Mouse (Mus musculus) erythroblast, embryonic 14.5 days (primary cell): ENCODE measurements around the gene Tnrc6c. TPM values are rescaled to one million over a fixed set of nuclear protein-coding genes. Genes with fewer than 3 reads are reported as not detected.

ENCODE experiments used
- H3K27me3 ChIP-seq: 2 replicates; pipeline ENCODE4 v1.6.1; 2012; ENCODE audit warnings: inconsistent platforms; ENCODE audit not compliant: control insufficient read depth
- H3K36me3 ChIP-seq: 2 replicates; pipeline ENCODE4 v1.6.1; 2012; ENCODE audit warnings: mild to moderate bottlenecking, inconsistent platforms; ENCODE audit not compliant: control insufficient read depth
- H3K4me1 ChIP-seq: 2 replicates; pipeline ENCODE4 v1.6.1; 2012; ENCODE audit warnings: inconsistent platforms; ENCODE audit not compliant: control insufficient read depth
- H3K4me3 ChIP-seq: replicated peaks from 2 replicates; pipeline ENCODE3; 2012; ENCODE audit warnings: moderate library complexity, mild to moderate bottlenecking, inconsistent platforms
- H3K9me3 ChIP-seq: 2 replicates; pipeline ENCODE4 v1.6.1; 2012; ENCODE audit warnings: low read length, inconsistent platforms, mixed read lengths; ENCODE audit not compliant: control insufficient read depth
- GATA1 ChIP-seq: IDR thresholded peaks from 2 replicates; pipeline ENCODE4 v1.6.1; 2012; ENCODE audit warnings: low read length, inconsistent platforms, mixed read lengths
- TAL1 ChIP-seq: IDR thresholded peaks from 3 replicates; pipeline ENCODE4 v1.6.1; 2012; ENCODE audit warnings: low read length, inconsistent platforms, mixed read lengths
- polyA plus RNA-seq: library from polyadenylated mRNA; stranded (reverse); fragments of >175 nt; gene quantifications from 2 replicates; pipeline ENCODE4 v1.2.3, GENCODE M21; 2012

The Tnrc6c gene
- polyA plus RNA-seq: 0.71 and 0.76 TPM in 2 replicates

DNA sequence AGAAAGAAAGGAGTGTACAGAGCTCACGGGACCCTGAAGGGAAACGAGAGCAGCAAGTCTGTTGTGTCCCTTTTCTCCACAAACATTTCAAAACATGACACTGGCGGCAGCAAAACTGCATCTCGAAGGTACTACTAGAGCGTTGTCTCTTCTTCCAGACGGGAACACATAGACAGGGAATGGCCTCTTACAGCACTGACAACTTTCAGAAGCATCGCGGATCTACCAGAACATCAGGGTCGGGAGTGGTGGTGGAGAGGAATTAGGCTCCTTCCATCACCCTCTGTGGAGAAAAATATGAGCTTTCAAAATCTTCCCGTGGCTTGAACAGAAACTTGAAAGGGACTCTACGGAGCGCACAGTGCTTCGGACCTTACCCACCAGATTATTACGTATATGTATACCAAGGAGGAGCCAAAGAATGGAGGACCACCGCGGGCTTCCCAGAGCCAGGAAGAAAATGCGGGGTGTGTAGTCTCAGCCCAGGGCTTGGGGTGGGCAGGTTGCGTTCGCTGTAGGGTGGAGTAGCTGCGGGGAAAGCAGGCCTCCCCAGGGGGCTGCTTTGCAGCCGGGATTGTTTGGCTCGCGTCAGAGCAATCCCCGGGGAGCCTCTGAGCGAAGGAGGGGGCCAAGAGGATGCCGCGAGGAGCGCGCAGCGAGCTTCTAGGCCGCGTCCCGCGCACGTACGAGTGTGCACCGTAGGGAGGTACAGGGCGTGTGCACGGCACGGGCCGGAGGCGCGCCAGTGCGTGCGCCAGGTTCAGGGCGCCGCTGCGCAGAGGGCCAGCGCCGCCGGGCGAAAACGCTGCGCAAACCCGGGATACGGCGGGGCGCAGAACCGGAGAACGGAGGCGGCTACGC lies at the start of gene Tnrc6c:
Gene Tnrc6c (plus strand): TSS at position 799 of the 861 bp plus-strand sequence.
- TF ChIP-seq GATA1: no peak
- no peak for TF ChIP-seq TAL1
- peaks cover 66% of the 10 kb centered on the region for H3K27me3 ChIP-seq
- peaks cover 37% of the 10 kb centered on the region for H3K4me1 ChIP-seq
- H3K4me3 ChIP-seq: peak within 1 kb of the TSS; percentile 80
- H3K9me3 ChIP-seq: no peaks in the 10 kb centered on the region
- H3K36me3 ChIP-seq: no peaks in the 10 kb centered on the region

- no peak for TF ChIP-seq TAL1
- TF ChIP-seq GATA1: no peak
- Histone ChIP-seq H3K4me3 (no peak overlapping the region), H3K36me3 (no peaks in the 10 kb centered on the region), H3K27me3 (peaks cover 11% of the 10 kb centered on the region), H3K9me3 (no peaks in the 10 kb centered on the region), H3K4me1 (no peaks in the 10 kb centered on the region; the same call in 1 of the 2 replicates)
Observed at GRCm38 (mm10) chr11:117606137-117606536, 48.0 kb upstream of the Tnrc6c start.

- Histone ChIP-seq H3K27me3 (peaks cover 7% of the 10 kb centered on the region), H3K4me3 (no peak overlapping the region), H3K4me1 (no peaks in the 10 kb centered on the region; the same call in 1 of the 2 replicates), H3K9me3 (no peaks in the 10 kb centered on the region), H3K36me3 (no peaks in the 10 kb centered on the region)
- TF ChIP-seq TAL1: no peak
- TF ChIP-seq GATA1: no peak
Observed at GRCm38 (mm10) chr11:117606605-117607203, 47.4 kb upstream of the Tnrc6c start.

DNA sequence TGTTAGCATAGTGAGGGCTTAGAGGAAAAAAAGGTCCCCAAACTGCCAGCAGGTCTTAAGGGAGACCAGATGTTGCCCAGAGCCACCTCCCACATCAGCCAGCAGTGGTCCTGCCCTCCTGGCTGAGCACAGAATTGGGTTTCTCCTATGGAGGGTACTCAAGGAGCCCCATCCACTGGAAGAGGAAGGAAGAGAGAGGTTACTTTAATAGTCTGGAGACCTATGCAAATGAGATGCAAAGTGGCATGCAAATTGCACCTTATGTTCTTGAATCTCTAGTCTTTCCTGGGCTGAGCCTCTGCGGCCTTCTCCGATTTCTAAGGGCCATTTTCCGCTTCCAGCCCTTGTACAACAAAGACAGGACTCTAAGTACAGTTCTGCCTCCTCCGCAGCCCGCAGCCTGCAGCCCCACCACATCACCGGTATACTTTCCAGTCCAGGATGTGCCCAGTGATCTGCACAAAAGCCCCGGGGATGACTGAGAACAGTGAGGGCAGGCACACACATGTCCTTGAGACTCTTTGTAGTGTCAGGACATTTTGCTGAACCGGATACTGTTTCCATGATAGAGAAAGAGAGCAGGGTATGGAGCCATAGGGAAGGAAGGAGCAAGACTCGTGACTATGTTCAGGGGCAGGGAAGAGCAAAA lies 45.8 kb upstream of the Tnrc6c start:
- H3K4me3 ChIP-seq: no peak overlapping the region
- H3K27me3 ChIP-seq: peaks cover 7% of the 10 kb centered on the region

GRCm38 (mm10) chr11:117608976-117609375 lies 45.1 kb upstream of the Tnrc6c start:
- Histone ChIP-seq H3K36me3 (no peaks in the 10 kb centered on the region), H3K4me3 (no peak overlapping the region), H3K27me3 (peaks cover 7% of the 10 kb centered on the region), H3K9me3 (no peaks in the 10 kb centered on the region), H3K4me1 (no peaks in the 10 kb centered on the region; the same call in 1 of the 2 replicates)
- TF ChIP-seq GATA1 (no peak), TAL1 (no peak)

More for the DNA sequence above, 45.8 kb upstream of the Tnrc6c start:
- no peaks in the 10 kb centered on the region for H3K9me3 ChIP-seq
- no peaks in the 10 kb centered on the region; the same call in 1 of the 2 replicates for H3K4me1 ChIP-seq
- H3K36me3 ChIP-seq: no peaks in the 10 kb centered on the region
- TF ChIP-seq GATA1: no peak
- no peak for TF ChIP-seq TAL1

GRCm38 (mm10) chr11:117610589-117610988 lies 43.5 kb upstream of the Tnrc6c start:
- Histone ChIP-seq H3K4me3 (no peak overlapping the region), H3K27me3 (peaks cover 10% of the 10 kb centered on the region)
- TF ChIP-seq GATA1 (no peak), TAL1 (no peak)

DNA sequence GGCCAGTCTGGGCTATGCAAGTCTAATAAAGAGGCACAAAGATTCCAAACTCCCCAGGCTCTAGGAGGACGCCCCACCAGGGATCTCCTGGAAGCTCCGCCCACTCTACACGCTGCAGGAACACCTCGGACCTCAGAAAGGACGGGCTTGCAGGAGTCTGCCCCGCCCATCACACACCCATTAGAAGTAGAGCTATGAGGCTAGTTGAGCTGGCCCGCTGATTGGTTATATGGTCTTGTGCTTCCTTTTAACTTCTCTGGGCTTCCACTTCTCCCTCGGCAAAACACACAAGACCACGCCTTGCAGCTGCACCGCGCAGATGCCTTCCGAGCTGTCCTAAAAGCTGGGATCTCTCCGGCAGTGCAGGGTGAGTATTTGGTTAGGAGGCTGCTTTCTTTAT lies 43.0 kb upstream of the Tnrc6c start:
- peaks cover 12% of the 10 kb centered on the region for H3K27me3 ChIP-seq

More at GRCm38 (mm10) chr11:117610589-117610988, 43.5 kb upstream of the Tnrc6c start:
- H3K36me3 ChIP-seq: no peaks in the 10 kb centered on the region
- H3K4me1 ChIP-seq: no peaks in the 10 kb centered on the region; the same call in 1 of the 2 replicates
- no peaks in the 10 kb centered on the region for H3K9me3 ChIP-seq

GRCm38 (mm10) chr11:117611860-117612259 lies 42.2 kb upstream of the Tnrc6c start:
- Histone ChIP-seq H3K9me3 (no peaks in the 10 kb centered on the region), H3K36me3 (no peaks in the 10 kb centered on the region), H3K4me3 (no peak overlapping the region), H3K4me1 (no peaks in the 10 kb centered on the region; the same call in 1 of the 2 replicates), H3K27me3 (peaks cover 15% of the 10 kb centered on the region)
- TF ChIP-seq TAL1 (no peak), GATA1 (no peak)

More for the DNA sequence above, 43.0 kb upstream of the Tnrc6c start:
- Histone ChIP-seq H3K4me3 (no peak overlapping the region), H3K4me1 (no peaks in the 10 kb centered on the region; the same call in 1 of the 2 replicates), H3K36me3 (no peaks in the 10 kb centered on the region), H3K9me3 (no peaks in the 10 kb centered on the region)
- TF ChIP-seq TAL1 (no peak), GATA1 (no peak)

GRCm38 (mm10) chr11:117612885-117613284 lies 41.2 kb upstream of the Tnrc6c start:
- H3K4me3 ChIP-seq: no peak overlapping the region
- H3K9me3 ChIP-seq: no peaks in the 10 kb centered on the region
- no peak for TF ChIP-seq GATA1
- TF ChIP-seq TAL1: no peak
- H3K27me3 ChIP-seq: peaks cover 23% of the 10 kb centered on the region
- no peaks in the 10 kb centered on the region for H3K36me3 ChIP-seq
- H3K4me1 ChIP-seq: no peaks in the 10 kb centered on the region; the same call in 1 of the 2 replicates
